Mouse (Mus musculus) hindbrain, postnatal 0 days (tissue): ENCODE measurements at regions not wholly inside any gene's neighbourhood (a gene's known extent, or its start where the extent isn't known, plus 50 kb on each side); places are given as distances from the start of the nearest gene placed in this dataset.

Source experiments
- ATAC-seq: fragments of 200-750 bp; cut with Nextera tagmentation; 2 replicates; pipeline ENCODE4 v1.8.0; 2017; ENCODE audit warnings: mild to moderate bottlenecking, moderate TSS enrichment, moderate library complexity
- DNase-seq: peaks from one replicate; pipeline ENCODE4 v3.0.0-alpha.2; 2015; ENCODE audit warnings: low spot score
- H3K27ac ChIP-seq: fragments of 300-500 bp; sonication (generic); 2 replicates; pipeline ENCODE4 v1.5.1; 2014; ENCODE audit warnings: mild to moderate bottlenecking
- H3K27me3 ChIP-seq: fragments of 300-500 bp; sonication (generic); 2 replicates; pipeline ENCODE4 v1.6.1; 2014; ENCODE audit warnings: low read length, mixed read lengths; ENCODE audit not compliant: insufficient read depth
- H3K36me3 ChIP-seq: fragments of 300-500 bp; sonication (generic); 2 replicates; pipeline ENCODE4 v1.6.1; 2014; ENCODE audit warnings: low read length, mixed read lengths; ENCODE audit not compliant: insufficient read depth
- H3K4me1 ChIP-seq: fragments of 300-500 bp; sonication (generic); 2 replicates; pipeline ENCODE4 v1.6.1; 2014; ENCODE audit warnings: antibody characterized with exemption, low read length, mixed read lengths; ENCODE audit not compliant: insufficient read depth
- H3K4me2 ChIP-seq: fragments of 300-500 bp; sonication (generic); 2 replicates; pipeline ENCODE4 v1.6.1; 2014; ENCODE audit warnings: low read depth, mild to moderate bottlenecking, low read length, moderate library complexity, mixed read lengths
- H3K4me3 ChIP-seq: fragments of 300-500 bp; sonication (generic); 2 replicates; pipeline ENCODE4 v1.5.1; 2014; ENCODE audit warnings: low read length
- H3K9ac ChIP-seq: fragments of 300-500 bp; sonication (generic); replicated peaks from 2 replicates; pipeline ENCODE4 v1.6.1; 2014; ENCODE audit warnings: mild to moderate bottlenecking, low read length, moderate library complexity, mixed read lengths
- H3K9me3 ChIP-seq: fragments of 300-500 bp; sonication (generic); 2 replicates; pipeline ENCODE4 v1.6.1; 2016; ENCODE audit warnings: low read length, mixed read lengths
- CTCF ChIP-seq: IDR thresholded peaks from 2 replicates; pipeline ENCODE4 v1.5.1; 2016; ENCODE audit warnings: antibody characterized with exemption, control low read depth, low read depth
- WGBS: fragments of 180-500 bp; shearing (Covaris S2); extraction: QIAGEN DNeasy Blood & Tissue Kit; methylation state at CpG from one replicate; pipeline ENCODE4 v1.1.7; 2014; 5-methylcytosine and 5-hydroxymethylcytosine counted together

DNA sequence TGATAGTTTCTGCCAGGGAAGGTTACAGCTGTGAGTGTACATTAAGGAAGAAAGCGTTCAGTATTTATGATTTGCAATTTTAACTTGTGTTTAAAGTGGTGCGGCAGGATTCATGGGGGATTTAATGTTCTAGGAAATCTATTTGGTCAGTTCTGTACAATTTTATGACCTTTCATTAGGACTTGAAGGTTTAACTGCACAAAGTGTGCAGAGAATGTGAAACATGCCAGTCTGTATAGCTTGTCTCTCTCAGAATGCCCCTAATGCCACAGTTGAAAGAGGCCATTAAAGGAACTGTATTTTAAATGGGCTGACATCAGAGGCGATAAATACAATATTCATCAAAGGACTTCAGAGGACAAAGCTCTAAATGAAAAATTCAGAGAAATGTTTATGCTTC lies 466.6 kb upstream of the Negr1 start:
- Histone ChIP-seq H3K4me3 (no peak overlapping the region), H3K9ac (no peak overlapping the region), H3K4me2 (no peak overlapping the region), H3K27me3 (no peaks in the 10 kb centered on the region), H3K4me1 (no peaks in the 10 kb centered on the region), H3K27ac (no peak overlapping the region), H3K9me3 (no peaks in the 10 kb centered on the region), H3K36me3 (no peaks in the 10 kb centered on the region)
- no peak for ATAC-seq
- 92% methylated on average over 3 of the region's 3 CpGs for WGBS
- no peak for TF ChIP-seq CTCF
- DNase-seq, result no peak

DNA sequence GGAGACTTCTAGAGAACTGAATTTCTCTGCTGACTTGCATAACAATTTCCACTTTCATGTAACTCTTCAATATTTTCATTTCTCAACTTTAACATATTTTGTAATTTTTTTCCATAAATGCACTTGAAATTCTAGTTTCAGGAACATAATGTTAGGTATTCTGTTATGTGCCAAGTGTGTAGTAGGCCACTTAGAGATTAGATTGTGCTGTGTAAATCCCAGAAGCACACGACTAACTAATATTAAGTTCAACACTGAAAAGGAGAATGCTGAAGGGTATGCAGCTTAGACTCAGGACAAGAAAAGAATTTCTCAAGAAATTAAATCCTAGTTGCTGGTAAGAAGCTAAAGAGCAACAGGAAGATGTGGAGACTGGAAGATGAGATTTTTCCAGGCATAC lies 455.8 kb upstream of the Negr1 start:
- no peaks in the 10 kb centered on the region for H3K27me3 ChIP-seq
- no peak overlapping the region for H3K9ac ChIP-seq
- no peak for DNase-seq
- H3K9me3 ChIP-seq, result no peaks in the 10 kb centered on the region
- 84% methylated on average over 1 of the region's 1 CpGs for WGBS
- no peak for ATAC-seq
- H3K27ac ChIP-seq, result no peak overlapping the region
- no peaks in the 10 kb centered on the region for H3K4me1 ChIP-seq
- TF ChIP-seq CTCF, result no peak
- H3K4me3 ChIP-seq, result no peak overlapping the region
- no peaks in the 10 kb centered on the region for H3K36me3 ChIP-seq
- no peak overlapping the region for H3K4me2 ChIP-seq

DNA sequence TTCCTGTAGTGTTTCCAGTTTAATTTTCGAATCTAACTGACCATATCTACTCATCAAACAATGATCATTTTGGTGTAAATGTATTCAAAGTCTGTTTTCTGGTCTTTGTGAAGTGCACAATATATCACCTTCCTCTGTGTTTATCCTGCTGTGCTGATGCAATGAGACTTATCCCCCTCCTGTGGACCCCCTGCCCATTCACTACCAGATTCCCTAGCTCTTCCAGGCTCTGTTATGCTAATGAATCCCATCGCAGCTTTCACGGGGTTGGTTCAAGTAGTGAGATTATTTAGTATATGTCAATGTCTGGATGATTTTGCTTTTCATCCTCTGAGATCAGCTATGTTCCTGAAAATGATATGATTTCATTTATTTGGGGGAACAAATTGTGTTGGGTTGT lies 441.3 kb upstream of the Negr1 start:
- Histone ChIP-seq H3K27me3 (no peaks in the 10 kb centered on the region), H3K9ac (no peak overlapping the region), H3K4me2 (no peak overlapping the region), H3K9me3 (no peaks in the 10 kb centered on the region), H3K4me1 (no peaks in the 10 kb centered on the region), H3K27ac (no peak overlapping the region), H3K4me3 (no peak overlapping the region), H3K36me3 (no peaks in the 10 kb centered on the region)
- no peak for TF ChIP-seq CTCF
- ATAC-seq (no peak), DNase-seq (no peak)
- 18% methylated on average over 3 of the region's 3 CpGs for WGBS

DNA sequence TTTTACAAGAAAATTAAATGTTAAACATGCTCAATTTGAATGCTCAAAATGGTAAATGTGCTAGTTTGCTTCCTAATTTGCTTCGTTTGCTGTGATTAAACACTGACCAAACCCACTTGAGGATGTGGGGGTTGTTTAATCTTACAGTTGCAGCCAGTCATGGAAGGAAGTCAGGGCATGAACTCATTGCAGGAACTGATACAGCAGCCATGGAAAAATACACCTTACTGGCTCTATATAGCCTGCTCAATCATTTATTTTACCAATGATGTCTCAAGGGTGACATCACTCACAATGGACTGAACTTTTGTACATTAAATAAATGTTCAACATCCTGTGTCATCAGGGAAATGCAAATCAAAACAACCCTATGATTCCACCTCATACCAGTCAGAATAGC lies 430.0 kb upstream of the Negr1 start:
- Histone ChIP-seq H3K4me3 (no peak overlapping the region), H3K36me3 (no peaks in the 10 kb centered on the region), H3K9me3 (no peaks in the 10 kb centered on the region), H3K9ac (no peak overlapping the region), H3K4me1 (no peaks in the 10 kb centered on the region), H3K27ac (no peak overlapping the region), H3K27me3 (no peaks in the 10 kb centered on the region), H3K4me2 (no peak overlapping the region)
- TF ChIP-seq CTCF, result no peak
- DNase-seq (no peak), ATAC-seq (no peak)
- WGBS, result 59% methylated on average over 1 of the region's 1 CpGs

DNA sequence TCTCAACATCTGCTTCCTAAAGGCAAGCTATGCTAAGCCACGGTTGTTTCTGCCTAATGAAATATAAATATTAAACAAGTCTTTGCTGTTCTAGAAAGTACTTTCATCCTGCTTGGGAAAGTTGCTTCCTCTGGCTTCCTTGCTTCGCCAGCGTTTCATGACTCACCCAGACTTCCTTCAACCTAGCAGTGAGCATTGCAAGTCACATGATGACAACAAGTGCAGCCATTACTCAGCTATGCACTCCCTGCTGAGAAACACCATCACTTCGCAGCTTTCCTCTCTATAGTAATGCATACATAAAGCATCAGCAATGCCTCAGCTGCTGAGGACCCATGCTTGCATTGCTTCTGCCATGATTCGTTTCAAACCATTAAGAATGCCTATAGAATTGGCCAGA lies 420.2 kb upstream of the Negr1 start:
- ATAC-seq, result no peak
- Histone ChIP-seq H3K4me1 (no peaks in the 10 kb centered on the region), H3K9me3 (no peaks in the 10 kb centered on the region), H3K27me3 (no peaks in the 10 kb centered on the region), H3K27ac (no peak overlapping the region), H3K4me2 (no peak overlapping the region), H3K36me3 (no peaks in the 10 kb centered on the region), H3K4me3 (no peak overlapping the region), H3K9ac (no peak overlapping the region)
- WGBS, result 71% methylated on average over 5 of the region's 5 CpGs
- DNase-seq, result no peak
- TF ChIP-seq CTCF, result no peak

DNA sequence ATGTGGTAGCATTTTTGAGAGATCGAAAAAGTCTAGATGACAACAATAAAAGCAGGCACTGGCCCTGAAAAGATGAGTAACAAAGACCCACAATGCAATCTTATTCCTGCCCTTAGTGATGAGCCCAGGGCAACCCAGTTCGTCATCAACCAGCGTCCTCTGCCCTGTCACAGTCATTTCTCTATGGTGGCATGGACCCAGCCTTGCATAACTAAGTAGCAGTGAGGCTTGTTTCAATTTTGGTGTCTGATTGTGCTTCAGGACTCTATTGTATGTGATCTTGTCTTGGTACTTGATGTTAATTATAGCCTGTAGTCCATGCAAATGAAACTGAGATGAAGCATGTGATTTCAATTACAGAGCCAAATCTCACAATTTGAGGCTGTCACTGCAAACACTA lies 412.3 kb upstream of the Negr1 start:
- no peak for TF ChIP-seq CTCF
- DNase-seq (no peak), ATAC-seq (no peak)
- Histone ChIP-seq H3K4me1 (no peaks in the 10 kb centered on the region), H3K27ac (no peak overlapping the region), H3K36me3 (no peaks in the 10 kb centered on the region), H3K9ac (no peak overlapping the region), H3K27me3 (no peaks in the 10 kb centered on the region), H3K4me3 (no peak overlapping the region), H3K4me2 (no peak overlapping the region), H3K9me3 (no peaks in the 10 kb centered on the region)
- 38% methylated on average over 3 of the region's 3 CpGs for WGBS

DNA sequence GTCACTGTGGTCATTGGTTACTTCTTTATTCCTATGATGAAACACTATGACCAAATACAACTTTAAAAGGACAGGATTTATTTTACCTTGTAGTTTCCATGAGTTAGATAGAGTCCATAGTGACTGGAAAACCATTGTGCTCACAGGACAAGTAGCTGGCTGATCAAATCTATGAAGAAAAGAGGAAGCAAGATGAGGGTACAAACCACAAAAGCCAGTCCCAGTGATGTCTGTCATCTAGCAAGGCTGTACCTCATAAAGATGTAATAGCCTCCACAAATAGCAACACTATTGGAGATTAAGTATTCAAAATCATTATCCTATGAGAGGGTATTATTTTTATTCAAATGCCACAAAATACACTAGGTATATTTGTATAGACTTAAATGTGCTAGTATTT lies 391.5 kb upstream of the Negr1 start:
- Histone ChIP-seq H3K27ac (no peak overlapping the region), H3K4me3 (no peak overlapping the region), H3K9ac (no peak overlapping the region), H3K27me3 (no peaks in the 10 kb centered on the region), H3K36me3 (no peaks in the 10 kb centered on the region), H3K4me2 (no peak overlapping the region), H3K4me1 (no peaks in the 10 kb centered on the region), H3K9me3 (no peaks in the 10 kb centered on the region)
- ATAC-seq (no peak), DNase-seq (no peak)
- no peak for TF ChIP-seq CTCF

DNA sequence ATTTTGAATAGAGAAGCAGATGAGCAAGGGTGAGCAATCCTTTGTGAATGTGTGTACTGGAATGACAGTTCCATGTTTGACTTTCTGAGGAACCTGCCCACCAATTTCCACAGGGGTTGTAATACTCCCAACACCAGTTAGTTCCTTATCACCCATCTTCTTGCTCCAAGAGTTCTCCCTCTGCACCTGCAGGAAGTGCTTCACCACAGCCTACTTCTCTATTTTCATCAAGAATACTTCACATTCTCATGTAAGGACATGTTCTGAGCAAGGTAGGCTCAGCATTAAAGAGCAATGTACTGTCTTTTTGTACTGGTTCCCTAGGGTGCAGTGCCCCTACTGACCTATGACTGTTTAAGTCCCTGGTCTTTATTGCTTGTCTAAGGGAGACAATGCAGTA lies 362.9 kb upstream of the Negr1 start:
- Histone ChIP-seq H3K4me1 (no peaks in the 10 kb centered on the region), H3K27ac (no peak overlapping the region), H3K9ac (no peak overlapping the region), H3K36me3 (no peaks in the 10 kb centered on the region), H3K4me3 (no peak overlapping the region), H3K9me3 (no peaks in the 10 kb centered on the region), H3K27me3 (no peaks in the 10 kb centered on the region), H3K4me2 (no peak overlapping the region)
- DNase-seq (no peak), ATAC-seq (no peak)
- TF ChIP-seq CTCF, result no peak
